Comparison of ENCODE assay signal across 25 mouse cellular contexts in genomic region chr5:36674658-36675433, GRCm38 (mm10). TPM values are rescaled to one million over a fixed set of nuclear protein-coding genes. Genes with fewer than 3 reads are reported as not detected.
A peak's percentile ranks its signal among the peaks of the same experiment; 100 is the strongest.
DNase-seq lines count a peak whose midpoint lies in the region; ATAC-seq and TF ChIP-seq lines count a peak whose summit lies in the region.
"Had no signal": no experiment of that assay in that cellular context is flagged by ENCODE, and none has a peak within 500 bp of the region (broad histone marks: within the 10 kb centered on the region; RNA-seq: fewer than 3 reads in every experiment).

No protein-coding gene starts in this region.

- H3K36me3 ChIP-seq in intestine, embryonic 15.5 days, result no peaks in the 10 kb centered on the region
- H3K36me3 ChIP-seq in intestine, postnatal 0 days (ENCODE audit: control insufficient read depth, insufficient read depth), result peaks cover 15% of the 10 kb centered on the region
- peaks cover 4% of the 10 kb centered on the region for H3K36me3 ChIP-seq in lung, embryonic 16.5 days (ENCODE audit: control insufficient read depth, insufficient read depth, low read length)
- H3K36me3 ChIP-seq in embryonic facial prominence, embryonic 14.5 days (ENCODE audit: control insufficient read depth, insufficient read depth, low read length), result peaks cover 13% of the 10 kb centered on the region
- H3K36me3 ChIP-seq in stomach, embryonic 16.5 days (ENCODE audit: control insufficient read depth, insufficient read depth, low read length), result 0 out of 2 replicates have a peak, but pooled peaks cover 4% of the 10 kb centered on the region

- peak; percentile 53; the same call in 1 of the 2 replicates for ATAC-seq in intestine, embryonic 15.5 days
- ATAC-seq in intestine, postnatal 0 days, result no peak
- ATAC-seq in lung, embryonic 16.5 days (ENCODE audit: low read depth), result peak; percentile 64; the same call in 1 of the 2 replicates
- ATAC-seq in embryonic facial prominence, embryonic 14.5 days (ENCODE audit: low read depth), result peak; percentile 68; the same call in 1 of the 2 replicates
- ATAC-seq in stomach, embryonic 16.5 days (ENCODE audit: insufficient read depth, low FRiP score), result peak; percentile 57; the same call in 1 of the 2 replicates
- ATAC-seq: CD4-positive, CD25-positive, alpha-beta regulatory T cell, adult 4 months; forebrain, embryonic 16.5 days; hindbrain, embryonic 16.5 days; midbrain, embryonic 13.5 days had no signal

- no peak overlapping the region for H3K4me3 ChIP-seq in intestine, embryonic 15.5 days (replicated peaks)
- H3K4me3 ChIP-seq in intestine, postnatal 0 days (ENCODE audit: low read depth, low read length), result no peak overlapping the region
- H3K4me3 ChIP-seq in lung, embryonic 16.5 days (ENCODE audit: low read length), result no peak overlapping the region
- H3K4me3 ChIP-seq in embryonic facial prominence, embryonic 14.5 days (ENCODE audit: low read depth, low read length), result no peak overlapping the region
- no peak overlapping the region for H3K4me3 ChIP-seq in stomach, embryonic 16.5 days (replicated peaks; ENCODE audit: low read length)
- no peak overlapping the region for H3K4me3 ChIP-seq in gastrocnemius, adult 2 months
- H3K4me3 ChIP-seq: forebrain, embryonic 10.5 days; midbrain, embryonic 13.5 days had no signal

- WGBS in intestine, embryonic 15.5 days, result 57% methylated on average over 4 of the region's 4 CpGs
- WGBS in intestine, postnatal 0 days, result 63% methylated on average over 4 of the region's 4 CpGs
- 59% methylated on average over 4 of the region's 4 CpGs for WGBS in lung, embryonic 16.5 days
- 80% methylated on average over 4 of the region's 4 CpGs for WGBS in embryonic facial prominence, embryonic 14.5 days
- 55% methylated on average over 4 of the region's 4 CpGs for WGBS in stomach, embryonic 16.5 days

- TF ChIP-seq CTCF in intestine, postnatal 0 days (IDR thresholded peaks at IDR 0.05; ENCODE audit: low read depth), result no peak
- no peak for TF ChIP-seq CTCF in gastrocnemius, adult 2 months (IDR thresholded peaks at IDR 0.05)

- H3K4me1 ChIP-seq in intestine, embryonic 15.5 days (replicated peaks), result peaks cover 8% of the 10 kb centered on the region
- H3K4me1 ChIP-seq in intestine, postnatal 0 days (replicated peaks; ENCODE audit: control insufficient read depth, insufficient read depth, low read length), result 0 out of 2 replicates have a peak, but pooled peaks cover 7% of the 10 kb centered on the region
- H3K4me1 ChIP-seq in lung, embryonic 16.5 days (replicated peaks; ENCODE audit: control insufficient read depth, insufficient read depth, low read length), result no peaks in the 10 kb centered on the region
- peaks cover 2% of the 10 kb centered on the region; the same call in 1 of the 2 replicates for H3K4me1 ChIP-seq in embryonic facial prominence, embryonic 14.5 days (ENCODE audit: control insufficient read depth, insufficient read depth, low read length)
- H3K4me1 ChIP-seq in stomach, embryonic 16.5 days (ENCODE audit: control insufficient read depth, insufficient read depth, low read length), result peaks cover 12% of the 10 kb centered on the region

- no peak overlapping the region for H3K4me2 ChIP-seq in intestine, embryonic 15.5 days (replicated peaks)
- H3K4me2 ChIP-seq in intestine, postnatal 0 days (replicated peaks; ENCODE audit: low read depth), result no peak overlapping the region
- no peak overlapping the region for H3K4me2 ChIP-seq in lung, embryonic 16.5 days (ENCODE audit: low read depth, low read length)
- H3K4me2 ChIP-seq in embryonic facial prominence, embryonic 14.5 days (ENCODE audit: low read depth, low read length), result no peak overlapping the region
- H3K4me2 ChIP-seq in stomach, embryonic 16.5 days (ENCODE audit: low read depth, low read length), result no peak overlapping the region
- H3K4me2 ChIP-seq: midbrain, embryonic 13.5 days had no signal

- intact Hi-C loops in gastrocnemius, adult 2 months (cut with DNase I), result no loop called here

- H3K27me3 ChIP-seq in intestine, embryonic 15.5 days (replicated peaks), result no peaks in the 10 kb centered on the region
- H3K27me3 ChIP-seq in intestine, postnatal 0 days (replicated peaks; ENCODE audit: control insufficient read depth, insufficient read depth, low read length), result no peaks in the 10 kb centered on the region
- no peaks in the 10 kb centered on the region for H3K27me3 ChIP-seq in lung, embryonic 16.5 days (ENCODE audit: control insufficient read depth, insufficient read depth, low read depth, low read length)
- H3K27me3 ChIP-seq in embryonic facial prominence, embryonic 14.5 days (replicated peaks; ENCODE audit: control insufficient read depth, insufficient read depth, low read length), result no peaks in the 10 kb centered on the region
- H3K27me3 ChIP-seq in stomach, embryonic 16.5 days (ENCODE audit: control insufficient read depth, insufficient read depth, low read length), result no peaks in the 10 kb centered on the region
- H3K27me3 ChIP-seq: midbrain, embryonic 13.5 days had no signal

- no peak overlapping the region for H3K9ac ChIP-seq in intestine, embryonic 15.5 days
- H3K9ac ChIP-seq in intestine, postnatal 0 days (ENCODE audit: low read depth, low read length), result no peak overlapping the region
- H3K9ac ChIP-seq in lung, embryonic 16.5 days (ENCODE audit: low read length), result no peak overlapping the region
- no peak overlapping the region for H3K9ac ChIP-seq in embryonic facial prominence, embryonic 14.5 days (ENCODE audit: low read depth, low read length)
- H3K9ac ChIP-seq in stomach, embryonic 16.5 days (ENCODE audit: low read length), result no peak overlapping the region
- H3K9ac ChIP-seq: midbrain, embryonic 13.5 days had no signal

- H3K27ac ChIP-seq in intestine, embryonic 15.5 days, result 0 out of 2 replicates have a peak overlapping the region, but pooled peaks have one; percentile 11
- H3K27ac ChIP-seq in intestine, postnatal 0 days (ENCODE audit: low read depth, low read length), result no peak overlapping the region
- no peak overlapping the region for H3K27ac ChIP-seq in lung, embryonic 16.5 days (ENCODE audit: low read length)
- no peak overlapping the region for H3K27ac ChIP-seq in embryonic facial prominence, embryonic 14.5 days (replicated peaks; ENCODE audit: low read depth, low read length)
- H3K27ac ChIP-seq in stomach, embryonic 16.5 days (ENCODE audit: low read length), result peak overlapping the region; percentile 66
- no peak overlapping the region for H3K27ac ChIP-seq in gastrocnemius, adult 2 months
- H3K27ac ChIP-seq: forebrain, embryonic 10.5 days; midbrain, embryonic 13.5 days had no signal

- no peaks in the 10 kb centered on the region for H3K9me3 ChIP-seq in intestine, embryonic 15.5 days
- no peaks in the 10 kb centered on the region for H3K9me3 ChIP-seq in intestine, postnatal 0 days (ENCODE audit: control insufficient read depth)
- no peaks in the 10 kb centered on the region for H3K9me3 ChIP-seq in lung, embryonic 16.5 days (ENCODE audit: control insufficient read depth, low read length)
- no peaks in the 10 kb centered on the region for H3K9me3 ChIP-seq in embryonic facial prominence, embryonic 14.5 days (ENCODE audit: control insufficient read depth, low read length)
- H3K9me3 ChIP-seq in stomach, embryonic 16.5 days (replicated peaks; ENCODE audit: control insufficient read depth, low read length), result no peaks in the 10 kb centered on the region
- H3K9me3 ChIP-seq: forebrain, embryonic 10.5 days; midbrain, embryonic 13.5 days had no signal

- DNase-seq in lung, postnatal 4 days, result no peak
- peak; percentile 54 for DNase-seq in embryonic facial prominence, embryonic 14.5 days (ENCODE audit: low spot score)
- no peak for DNase-seq in spleen, postnatal 14 days (ENCODE audit: low spot score in 2 of 2)
- no peak for DNase-seq in gastrocnemius, adult 2 months
- DNase-seq: adrenal gland, postnatal 14 days; cerebellum, adult 11 months; cerebellum, adult 9-11 months; gastrocnemius, postnatal 10 days; kidney, adult 9 months; kidney, postnatal 10 days; layer of hippocampus, postnatal 36 days; left cerebral cortex, postnatal 4 days; lung, adult 18-20 months; lung, postnatal 14 days; thymus, adult 2 months; thymus, postnatal 36 days had no signal

RNA-seq across cellular contexts. Expression of gene D5Ertd579e, which starts 21.0 kb away (rescaled TPM):
- 15.6 and 16.7 TPM in 2 replicates for polyA plus RNA-seq in intestine, embryonic 15.5 days (2015; fragmentation: Nextera tagmentation; extraction: Ambion mirVana)
- 19.6 and 22.5 TPM in 2 replicates for polyA plus RNA-seq in intestine, postnatal 0 days (2015; fragmentation: Nextera tagmentation; extraction: Ambion mirVana)
- polyA plus RNA-seq in lung, embryonic 16.5 days (2015; fragmentation: Nextera tagmentation; extraction: Ambion mirVana), result 14.0 and 14.9 TPM in 2 replicates
- 20.7 and 21.5 TPM in 2 replicates for polyA plus RNA-seq in embryonic facial prominence, embryonic 14.5 days (2014; fragmentation: Nextera tagmentation; extraction: Ambion mirVana)
- polyA plus RNA-seq in stomach, embryonic 16.5 days (2015; fragmentation: Nextera tagmentation; extraction: Ambion mirVana), result 20.4 and 20.5 TPM in 2 replicates
- total RNA-seq in gastrocnemius, adult 2 months (2021), result 10 to 100 TPM; 86.4 to 98.1 TPM

Comparison
In these comparisons a context has a peak if more than half of its experiments do, and no peak if none do; other contexts are left out.
1. H3K27ac ChIP-seq: peak in intestine, embryonic 15.5 days (single experiment) and stomach, embryonic 16.5 days (single experiment); none in intestine, postnatal 0 days (single experiment), lung, embryonic 16.5 days (single experiment), embryonic facial prominence, embryonic 14.5 days (single experiment) and gastrocnemius, adult 2 months (single experiment).